Mouse (Mus musculus): ENCODE measurements around the gene Prr12. TPM values are rescaled to one million over a fixed set of nuclear protein-coding genes. Genes with fewer than 3 reads are reported as not detected.

The Prr12 gene
- polyA plus RNA-seq (2012; rRNA removed; ENCODE audit: low replicate concordance), result 7.2 and 19.0 TPM in 2 replicates

GRCm38 (mm10) chr7:45052862-45053116 is at the start of gene Prr12:
Gene Prr12 (minus strand): TSS chr7:45052881.

GRCm38 (mm10) chr7:45092048-45092447 is 39.4 kb upstream of the Prr12 start, which contains the start of gene Rcn3:
Gene Rcn3 (minus strand): TSS chr7:45092221.

GRCm38 (mm10) chr7:45062239-45062835 is 9.7 kb upstream of the Prr12 start, which contains the start of the genes Nosip and Prrg2:
Gene Nosip (plus strand): TSS chr7:45062429.
Gene Prrg2 (minus strand): TSS chr7:45062677.

GRCm38 (mm10) chr7:45017242-45018061 is 35.2 kb downstream of the Prr12 start, which contains the start of gene Rras:
Gene Rras (plus strand): TSS chr7:45017961.

GRCm38 (mm10) chr7:45015957-45016612 is 36.6 kb downstream of the Prr12 start, which contains the start of gene Scaf1:
Gene Scaf1 (minus strand): TSS chr7:45016363.

GRCm38 (mm10) chr7:44998501-44998955 is 54.2 kb downstream of the Prr12 start, which contains the start of gene Bcl2l12:
Gene Bcl2l12 (minus strand): TSS chr7:44998712.

GRCm38 (mm10) chr7:44997231-44997939 is 55.3 kb downstream of the Prr12 start, which contains the start of gene Irf3:
Gene Irf3 (plus strand): TSS chr7:44997648.

GRCm38 (mm10) chr7:44986192-44986878 is 66.3 kb downstream of the Prr12 start, which contains the start of gene Prmt1:
Gene Prmt1 (minus strand): TSS chr7:44986568.

Other genes with a start within 250 kb of the Prr12 start
- gene Nup62, start 236.8 kb downstream of the Prr12 start, polyA plus RNA-seq (2012; rRNA removed; ENCODE audit: low replicate concordance), result 64.4 and 76.1 TPM in 2 replicates
- 51.1 and 162 TPM in 2 replicates for gene Il4i1, start 236.5 kb downstream of the Prr12 start, polyA plus RNA-seq (2012; rRNA removed; ENCODE audit: low replicate concordance)
- gene Atf5, start 236.2 kb downstream of the Prr12 start, polyA plus RNA-seq (2012; rRNA removed; ENCODE audit: low replicate concordance), result 250 and 576 TPM in 2 replicates
- 67.1 and 282 TPM in 2 replicates for gene Akt1s1, start 203.9 kb downstream of the Prr12 start, polyA plus RNA-seq (2012; rRNA removed; ENCODE audit: low replicate concordance)
- 115 and 138 TPM in 2 replicates for gene Tbc1d17, start 203.8 kb downstream of the Prr12 start, polyA plus RNA-seq (2012; rRNA removed; ENCODE audit: low replicate concordance)
- 39.0 and 104 TPM in 2 replicates for gene Pnkp, start 195.7 kb downstream of the Prr12 start, polyA plus RNA-seq (2012; rRNA removed; ENCODE audit: low replicate concordance)
- gene Ptov1, start 183.1 kb downstream of the Prr12 start, polyA plus RNA-seq (2012; rRNA removed; ENCODE audit: low replicate concordance), result 230 and 261 TPM in 2 replicates
- gene Med25, start 160.2 kb downstream of the Prr12 start, polyA plus RNA-seq (2012; rRNA removed; ENCODE audit: low replicate concordance), result 108 and 237 TPM in 2 replicates
- gene Fuz, start 156.8 kb downstream of the Prr12 start, polyA plus RNA-seq (2012; rRNA removed; ENCODE audit: low replicate concordance), result 65.1 and 103 TPM in 2 replicates
- 87.8 and 112 TPM in 2 replicates for gene Ap2a1, start 123.4 kb downstream of the Prr12 start, polyA plus RNA-seq (2012; rRNA removed; ENCODE audit: low replicate concordance)
- gene Tsks, start 109.7 kb downstream of the Prr12 start, polyA plus RNA-seq (2012; rRNA removed; ENCODE audit: low replicate concordance), result 0.19 and 0.26 TPM in 2 replicates
- gene Cpt1c, start 78.0 kb downstream of the Prr12 start, polyA plus RNA-seq (2012; rRNA removed; ENCODE audit: low replicate concordance), result 34.3 and 34.4 TPM in 2 replicates
- 97.1 and 118 TPM in 2 replicates for gene Prmt1, start 66.3 kb downstream of the Prr12 start, polyA plus RNA-seq (2012; rRNA removed; ENCODE audit: low replicate concordance)
- 120 and 136 TPM in 2 replicates for gene Irf3, start 55.2 kb downstream of the Prr12 start, polyA plus RNA-seq (2012; rRNA removed; ENCODE audit: low replicate concordance)
- 38.7 and 59.9 TPM in 2 replicates for gene Bcl2l12, start 54.2 kb downstream of the Prr12 start, polyA plus RNA-seq (2012; rRNA removed; ENCODE audit: low replicate concordance)
- gene Scaf1, start 36.5 kb downstream of the Prr12 start, polyA plus RNA-seq (2012; rRNA removed; ENCODE audit: low replicate concordance), result 58.3 and 111 TPM in 2 replicates
- gene Rras, start 34.9 kb downstream of the Prr12 start, polyA plus RNA-seq (2012; rRNA removed; ENCODE audit: low replicate concordance), result 201 and 278 TPM in 2 replicates
- 75.7 and 106 TPM in 2 replicates for gene Nosip, start 9.5 kb upstream of the Prr12 start, polyA plus RNA-seq (2012; rRNA removed; ENCODE audit: low replicate concordance)
- gene Prrg2, start 9.8 kb upstream of the Prr12 start, polyA plus RNA-seq (2012; rRNA removed; ENCODE audit: low replicate concordance), result 74.1 and 134 TPM in 2 replicates
- 147 and 250 TPM in 2 replicates for gene Rcn3, start 39.3 kb upstream of the Prr12 start, polyA plus RNA-seq (2012; rRNA removed; ENCODE audit: low replicate concordance)
- 251 and 271 TPM in 2 replicates for gene Fcgrt, start 51.0 kb upstream of the Prr12 start, polyA plus RNA-seq (2012; rRNA removed; ENCODE audit: low replicate concordance)
- gene Rps11, start 71.6 kb upstream of the Prr12 start, polyA plus RNA-seq (2012; rRNA removed; ENCODE audit: low replicate concordance), result 167 and 309 TPM in 2 replicates
- 1,471 and 2,886 TPM in 2 replicates for gene Rpl13a, start 75.9 kb upstream of the Prr12 start, polyA plus RNA-seq (2012; rRNA removed; ENCODE audit: low replicate concordance)
- gene Gm45713, start 83.3 kb upstream of the Prr12 start, polyA plus RNA-seq (2012; rRNA removed; ENCODE audit: low replicate concordance), result 0.93 and 17.5 TPM in 2 replicates
- 166 and 183 TPM in 2 replicates for gene Flt3l, start 83.6 kb upstream of the Prr12 start, polyA plus RNA-seq (2012; rRNA removed; ENCODE audit: low replicate concordance)
- gene Pih1d1, start 101.4 kb upstream of the Prr12 start, polyA plus RNA-seq (2012; rRNA removed; ENCODE audit: low replicate concordance), result 54.4 and 57.6 TPM in 2 replicates
- 53.8 and 90.5 TPM in 2 replicates for gene Aldh16a1, start 101.7 kb upstream of the Prr12 start, polyA plus RNA-seq (2012; rRNA removed; ENCODE audit: low replicate concordance)
- 0.13 and 0.24 TPM in 2 replicates for gene Slc17a7, start 111.1 kb upstream of the Prr12 start, polyA plus RNA-seq (2012; rRNA removed; ENCODE audit: low replicate concordance)
- not detected in 2 replicates for gene Gfy, start 126.7 kb upstream of the Prr12 start, polyA plus RNA-seq (2012; rRNA removed; ENCODE audit: low replicate concordance)
- not detected in 2 replicates for gene Pth2, start 128.1 kb upstream of the Prr12 start, polyA plus RNA-seq (2012; rRNA removed; ENCODE audit: low replicate concordance)
- 0.20 and 0.22 TPM in 2 replicates for gene Ccdc155, start 152.0 kb upstream of the Prr12 start, polyA plus RNA-seq (2012; rRNA removed; ENCODE audit: low replicate concordance)
- 23.3 and 27.6 TPM in 2 replicates for gene Dkkl1, start 159.3 kb upstream of the Prr12 start, polyA plus RNA-seq (2012; rRNA removed; ENCODE audit: low replicate concordance)
- 101 and 152 TPM in 2 replicates for gene Tead2, start 162.9 kb upstream of the Prr12 start, polyA plus RNA-seq (2012; rRNA removed; ENCODE audit: low replicate concordance)
- gene Cd37, start 186.2 kb upstream of the Prr12 start, polyA plus RNA-seq (2012; rRNA removed; ENCODE audit: low replicate concordance), result 279 and 619 TPM in 2 replicates
- 0.19 TPM in 1 of 2 replicates, not detected in the other for gene Slc6a16, start 188.2 kb upstream of the Prr12 start, polyA plus RNA-seq (2012; rRNA removed; ENCODE audit: low replicate concordance)
- 0.32 and 0.49 TPM in 2 replicates for gene Slc6a21, start 224.6 kb upstream of the Prr12 start, polyA plus RNA-seq (2012; rRNA removed; ENCODE audit: low replicate concordance)

Data from mammary gland, adult 2 months (tissue).